Mouse (Mus musculus) heart, embryonic 12.5 days (tissue): ENCODE measurements around the gene Map4. TPM values are rescaled to one million over a fixed set of nuclear protein-coding genes. Genes with fewer than 3 reads are reported as not detected.

Source experiments
- ATAC-seq: fragments of 200-750 bp; cut with Nextera tagmentation; 2 replicates; pipeline ENCODE4 v1.8.0; 2017; ENCODE audit warnings: moderate TSS enrichment, moderate library complexity; ENCODE audit not compliant: insufficient number of reproducible peaks, low FRiP score
- H3K27ac ChIP-seq: fragments of 300-500 bp; sonication (generic); 2 replicates; pipeline ENCODE4 v1.5.1; 2016; ENCODE audit warnings: mild to moderate bottlenecking, moderate library complexity; ENCODE audit not compliant: poor library complexity, severe bottlenecking
- H3K27me3 ChIP-seq: fragments of 300-500 bp; sonication (generic); replicated peaks from 2 replicates; pipeline ENCODE4 v1.6.1; 2016; ENCODE audit warnings: mild to moderate bottlenecking, moderate library complexity
- H3K36me3 ChIP-seq: fragments of 300-500 bp; sonication (generic); 2 replicates; pipeline ENCODE4 v1.6.1; 2016; ENCODE audit warnings: mild to moderate bottlenecking, moderate library complexity
- H3K4me1 ChIP-seq: fragments of 300-500 bp; sonication (generic); replicated peaks from 2 replicates; pipeline ENCODE4 v1.6.1; 2016; ENCODE audit warnings: mild to moderate bottlenecking
- H3K4me2 ChIP-seq: fragments of 300-500 bp; sonication (generic); 2 replicates; pipeline ENCODE4 v1.6.1; 2016; ENCODE audit warnings: mild to moderate bottlenecking, moderate library complexity
- H3K4me3 ChIP-seq: fragments of 300-500 bp; sonication (generic); 2 replicates; pipeline ENCODE4 v1.5.1; 2016; ENCODE audit warnings: mild to moderate bottlenecking
- H3K9ac ChIP-seq: fragments of 300-500 bp; sonication (generic); 2 replicates; pipeline ENCODE4 v1.6.1; 2016; ENCODE audit warnings: mild to moderate bottlenecking, moderate library complexity
- H3K9me3 ChIP-seq: fragments of 300-500 bp; sonication (generic); replicated peaks from 2 replicates; pipeline ENCODE4 v1.6.1; 2016; ENCODE audit warnings: mild to moderate bottlenecking, moderate library complexity
- WGBS: fragments of 180-500 bp; shearing (Covaris S2); methylation state at CpG from one replicate; pipeline ENCODE4 v1.1.7; 2016; 5-methylcytosine and 5-hydroxymethylcytosine counted together
- polyA plus RNA-seq: library from polyadenylated mRNA; unstranded; fragments of >200 nt; fragmentation: Nextera tagmentation; extraction: Ambion mirVana; gene quantifications from 2 replicates; pipeline ENCODE4 v1.2.1, GENCODE M21; 2016

Map4 gene
- polyA plus RNA-seq, 1 experiment from 2014 or later = 118 TPM

GRCm38 (mm10) chr9:109899774-109900173 lies 31.5 kb upstream of the Map4 start:
- no peak overlapping the region for H3K4me3 ChIP-seq
- no peak overlapping the region for H3K4me2 ChIP-seq
- 40% methylated on average over 8 of the region's 8 CpGs for WGBS
- no peak overlapping the region for H3K9ac ChIP-seq
- H3K27ac ChIP-seq = no peak overlapping the region
- peaks cover 4% of the 10 kb centered on the region; the same call in 1 of the 2 replicates for H3K36me3 ChIP-seq
- peaks cover 25% of the 10 kb centered on the region for H3K4me1 ChIP-seq
- no peaks in the 10 kb centered on the region for H3K27me3 ChIP-seq
- no peak for ATAC-seq
- H3K9me3 ChIP-seq = no peaks in the 10 kb centered on the region

GRCm38 (mm10) chr9:109900604-109901003 lies 30.7 kb upstream of the Map4 start:
- no peak overlapping the region for H3K4me2 ChIP-seq
- 62% methylated on average over 3 of the region's 3 CpGs for WGBS

GRCm38 (mm10) chr9:109902246-109902645 lies 29.0 kb upstream of the Map4 start:
- 65% methylated on average over 4 of the region's 4 CpGs for WGBS
- no peak for ATAC-seq

More at GRCm38 (mm10) chr9:109900604-109901003, 30.7 kb upstream of the Map4 start:
- no peak overlapping the region for H3K27ac ChIP-seq
- H3K9me3 ChIP-seq = no peaks in the 10 kb centered on the region
- H3K36me3 ChIP-seq = peaks cover 4% of the 10 kb centered on the region; the same call in 1 of the 2 replicates
- no peak overlapping the region for H3K4me3 ChIP-seq
- H3K4me1 ChIP-seq = peaks cover 25% of the 10 kb centered on the region
- no peaks in the 10 kb centered on the region for H3K27me3 ChIP-seq
- no peak for ATAC-seq
- no peak overlapping the region for H3K9ac ChIP-seq

GRCm38 (mm10) chr9:109902740-109903139 lies 28.5 kb upstream of the Map4 start:
- no peak overlapping the region for H3K4me2 ChIP-seq
- H3K4me1 ChIP-seq = peaks cover 27% of the 10 kb centered on the region
- no peaks in the 10 kb centered on the region for H3K27me3 ChIP-seq
- H3K9ac ChIP-seq = no peak overlapping the region
- no peaks in the 10 kb centered on the region for H3K9me3 ChIP-seq
- H3K27ac ChIP-seq = no peak overlapping the region
- WGBS = 79% methylated on average over 5 of the region's 5 CpGs
- H3K36me3 ChIP-seq = no peaks in the 10 kb centered on the region
- H3K4me3 ChIP-seq = no peak overlapping the region
- no peak for ATAC-seq

More at GRCm38 (mm10) chr9:109902246-109902645, 29.0 kb upstream of the Map4 start:
- Histone ChIP-seq H3K9me3 (no peaks in the 10 kb centered on the region), H3K4me2 (no peak overlapping the region), H3K9ac (no peak overlapping the region), H3K36me3 (no peaks in the 10 kb centered on the region), H3K27ac (no peak overlapping the region), H3K27me3 (no peaks in the 10 kb centered on the region), H3K4me1 (peaks cover 22% of the 10 kb centered on the region), H3K4me3 (no peak overlapping the region)

GRCm38 (mm10) chr9:109907300-109907699 lies 24.0 kb upstream of the Map4 start:
- H3K4me1 ChIP-seq = peaks cover 6% of the 10 kb centered on the region
- no peak overlapping the region for H3K4me3 ChIP-seq
- no peaks in the 10 kb centered on the region for H3K27me3 ChIP-seq
- no peak overlapping the region for H3K4me2 ChIP-seq
- 42% methylated on average over 8 of the region's 8 CpGs for WGBS
- 0 out of 2 replicates have a peak overlapping the region, but pooled peaks have one; percentile 45 for H3K27ac ChIP-seq
- no peaks in the 10 kb centered on the region for H3K36me3 ChIP-seq
- no peak overlapping the region for H3K9ac ChIP-seq
- H3K9me3 ChIP-seq = no peaks in the 10 kb centered on the region
- ATAC-seq = no peak; the same call in 1 of the 2 replicates

GRCm38 (mm10) chr9:109907774-109908465 lies 23.3 kb upstream of the Map4 start:
- 64% methylated on average over 6 of the region's 6 CpGs for WGBS
- peaks cover 6% of the 10 kb centered on the region for H3K4me1 ChIP-seq
- H3K27me3 ChIP-seq = no peaks in the 10 kb centered on the region
- no peak for ATAC-seq
- H3K9ac ChIP-seq = no peak overlapping the region
- no peaks in the 10 kb centered on the region for H3K9me3 ChIP-seq
- H3K4me3 ChIP-seq = no peak overlapping the region
- 0 out of 2 replicates have a peak overlapping the region, but pooled peaks have one; percentile 45 for H3K27ac ChIP-seq
- no peaks in the 10 kb centered on the region for H3K36me3 ChIP-seq
- H3K4me2 ChIP-seq = no peak overlapping the region

GRCm38 (mm10) chr9:109909102-109909501 lies 22.2 kb upstream of the Map4 start:
- 80% methylated on average over 8 of the region's 8 CpGs for WGBS
- Histone ChIP-seq H3K36me3 (no peaks in the 10 kb centered on the region), H3K4me1 (peaks cover 6% of the 10 kb centered on the region), H3K4me3 (no peak overlapping the region), H3K9ac (no peak overlapping the region), H3K27ac (no peak overlapping the region), H3K27me3 (no peaks in the 10 kb centered on the region), H3K9me3 (no peaks in the 10 kb centered on the region), H3K4me2 (no peak overlapping the region)
- no peak for ATAC-seq

- peaks cover 6% of the 10 kb centered on the region for H3K4me1 ChIP-seq
- H3K27me3 ChIP-seq = no peaks in the 10 kb centered on the region
- no peak overlapping the region for H3K4me3 ChIP-seq
- no peak overlapping the region for H3K9ac ChIP-seq
- ATAC-seq = no peak
- H3K36me3 ChIP-seq = no peaks in the 10 kb centered on the region
- WGBS = 88% methylated on average over 4 of the region's 4 CpGs
- no peaks in the 10 kb centered on the region for H3K9me3 ChIP-seq
- H3K4me2 ChIP-seq = no peak overlapping the region
- H3K27ac ChIP-seq = no peak overlapping the region
These were observed 21.3 kb upstream of the Map4 start for GRCm38 (mm10) chr9:109909926-109910325.

- no peaks in the 10 kb centered on the region for H3K36me3 ChIP-seq
- no peaks in the 10 kb centered on the region for H3K9me3 ChIP-seq
- H3K9ac ChIP-seq = no peak overlapping the region
- no peaks in the 10 kb centered on the region for H3K27me3 ChIP-seq
- no peak overlapping the region for H3K27ac ChIP-seq
- peaks cover 6% of the 10 kb centered on the region for H3K4me1 ChIP-seq
- H3K4me3 ChIP-seq = no peak overlapping the region
- H3K4me2 ChIP-seq = no peak overlapping the region
- 78% methylated on average over 7 of the region's 7 CpGs for WGBS
- ATAC-seq = no peak
These were observed 19.5 kb upstream of the Map4 start for GRCm38 (mm10) chr9:109911779-109912178.

- Histone ChIP-seq H3K27ac (no peak overlapping the region), H3K9ac (no peak overlapping the region), H3K4me1 (no peaks in the 10 kb centered on the region), H3K36me3 (no peaks in the 10 kb centered on the region), H3K9me3 (no peaks in the 10 kb centered on the region), H3K4me2 (no peak overlapping the region), H3K4me3 (no peak overlapping the region), H3K27me3 (no peaks in the 10 kb centered on the region)
- ATAC-seq = no peak
- WGBS = 66% methylated on average over 4 of the region's 4 CpGs
These were observed 16.9 kb upstream of the Map4 start for GRCm38 (mm10) chr9:109914269-109914926.

- H3K4me3 ChIP-seq = no peak overlapping the region
- no peak for ATAC-seq
- H3K9ac ChIP-seq = no peak overlapping the region
- no peak overlapping the region for H3K4me2 ChIP-seq
- H3K36me3 ChIP-seq = no peaks in the 10 kb centered on the region
- H3K27ac ChIP-seq = no peak overlapping the region
- no peaks in the 10 kb centered on the region for H3K9me3 ChIP-seq
- H3K4me1 ChIP-seq = no peaks in the 10 kb centered on the region
- no peaks in the 10 kb centered on the region for H3K27me3 ChIP-seq
- 74% methylated on average over 2 of the region's 2 CpGs for WGBS
These were observed 13.3 kb upstream of the Map4 start for GRCm38 (mm10) chr9:109917931-109918330.
